Mouse (Mus musculus) brain, embryonic 18.5 days (tissue): ENCODE measurements around the gene Tnfrsf1b.
A peak's percentile ranks its signal among the peaks of the same experiment; 100 is the strongest.

Source experiments
- DNase-seq: peaks from one replicate; pipeline ENCODE4 v3.0.0-alpha.2; 2012; ENCODE audit warnings: low read depth, low spot score

The Tnfrsf1b gene

DNA sequence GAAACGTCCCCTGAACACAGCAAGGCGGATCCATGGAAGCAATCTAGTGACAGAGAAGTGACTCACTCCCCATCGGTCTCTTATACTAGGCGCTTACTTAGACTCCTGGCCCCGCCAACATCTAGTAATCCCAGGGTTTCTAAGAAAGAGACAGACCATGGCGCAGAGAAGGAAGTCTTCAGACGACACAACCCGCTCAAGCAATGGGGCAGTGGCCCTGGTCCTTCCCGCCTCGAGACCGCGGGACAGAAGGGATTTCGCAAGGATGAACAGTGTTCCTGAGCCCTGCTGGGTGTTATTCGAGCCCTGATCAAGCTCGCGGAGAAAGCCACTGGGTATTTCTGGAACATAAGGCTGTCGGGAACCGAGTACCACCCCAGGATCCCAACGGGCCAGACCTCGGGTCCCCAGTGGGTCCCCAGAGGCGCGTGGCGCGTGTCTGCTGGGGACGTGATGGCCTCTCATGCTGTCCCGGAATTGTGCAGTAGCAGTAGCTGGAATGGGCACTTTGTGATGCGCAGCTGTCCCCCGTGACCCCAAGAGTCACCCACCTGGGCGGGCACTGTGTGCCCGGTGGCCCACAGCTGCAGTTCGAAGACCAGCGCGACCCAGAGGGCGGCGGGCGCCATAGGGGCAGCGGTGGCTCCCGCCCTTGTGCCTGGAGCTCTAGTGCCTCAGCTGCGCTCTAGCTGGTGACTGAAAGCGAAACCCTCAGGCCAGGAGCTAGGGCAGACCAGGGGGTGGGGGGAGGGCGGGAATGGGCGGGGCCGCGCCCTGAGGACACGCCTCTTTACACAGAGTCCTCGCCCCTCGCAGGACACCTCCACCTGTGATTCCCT, at the start of gene Tnfrsf1b:
Tnfrsf1b (minus strand) TSS at position 698 of the 839 bp plus-strand sequence.
- no peak for DNase-seq

GRCm38 (mm10) chr4:145295589-145296300, 49.1 kb upstream of the Tnfrsf1b start:
- DNase-seq, result no peak

- DNase-seq, result no peak
Measured at GRCm38 (mm10) chr4:145294588-145294987, 47.9 kb upstream of the Tnfrsf1b start.

- peak; percentile 45 for DNase-seq
Measured at GRCm38 (mm10) chr4:145286369-145287120, 39.9 kb upstream of the Tnfrsf1b start.

DNA sequence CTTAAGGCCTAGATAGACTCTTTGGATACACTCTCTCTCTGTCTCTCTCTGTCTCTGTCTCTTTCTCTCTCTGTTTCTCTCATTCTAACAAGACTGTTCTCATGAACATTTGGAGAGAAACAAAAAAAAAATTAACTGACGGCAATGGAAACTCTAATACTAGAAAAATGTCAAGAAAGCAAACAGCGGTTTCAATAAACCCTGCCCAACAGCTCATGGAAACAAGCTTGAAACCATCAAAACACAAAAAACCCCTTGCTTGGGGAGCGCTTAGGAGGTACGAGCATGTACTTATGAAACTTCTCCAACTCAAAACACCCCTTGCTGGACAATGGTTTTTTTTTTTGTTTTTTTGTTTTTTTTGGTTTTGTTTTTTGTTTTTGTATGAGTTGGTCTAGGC, 38.0 kb upstream of the Tnfrsf1b start:
- DNase-seq, result no peak

DNA sequence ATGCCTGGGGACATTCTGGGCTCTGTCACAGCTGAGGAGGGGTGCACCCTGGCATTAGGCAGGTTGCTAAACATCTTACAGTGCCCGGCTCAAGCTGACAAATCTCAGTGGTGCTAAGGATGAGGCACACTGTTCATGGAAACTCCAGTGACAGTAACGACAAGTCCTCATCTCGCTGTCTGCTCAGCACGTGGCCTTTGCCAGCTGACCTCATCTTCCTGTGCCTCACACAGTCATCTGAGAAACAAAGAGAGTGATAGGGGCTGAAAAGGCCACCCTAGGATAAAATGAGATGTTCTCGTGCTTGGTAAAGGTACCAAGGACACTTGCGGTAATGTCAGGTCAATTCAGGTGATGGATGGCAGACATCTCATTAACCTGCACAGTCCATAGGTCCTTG, 36.8 kb upstream of the Tnfrsf1b start:
- DNase-seq, result no peak

GRCm38 (mm10) chr4:145280966-145281365, 34.3 kb upstream of the Tnfrsf1b start:
- no peak for DNase-seq

- no peak for DNase-seq
Measured at GRCm38 (mm10) chr4:145278724-145279370, 32.2 kb upstream of the Tnfrsf1b start.

- no peak for DNase-seq
Measured at GRCm38 (mm10) chr4:145278231-145278630, 31.6 kb upstream of the Tnfrsf1b start.

- DNase-seq, result no peak
Measured at GRCm38 (mm10) chr4:145276368-145277249, 29.9 kb upstream of the Tnfrsf1b start.

GRCm38 (mm10) chr4:145274887-145275286, 28.2 kb upstream of the Tnfrsf1b start:
- DNase-seq, result no peak

GRCm38 (mm10) chr4:145273923-145274322, 27.3 kb upstream of the Tnfrsf1b start:
- DNase-seq, result no peak

DNA sequence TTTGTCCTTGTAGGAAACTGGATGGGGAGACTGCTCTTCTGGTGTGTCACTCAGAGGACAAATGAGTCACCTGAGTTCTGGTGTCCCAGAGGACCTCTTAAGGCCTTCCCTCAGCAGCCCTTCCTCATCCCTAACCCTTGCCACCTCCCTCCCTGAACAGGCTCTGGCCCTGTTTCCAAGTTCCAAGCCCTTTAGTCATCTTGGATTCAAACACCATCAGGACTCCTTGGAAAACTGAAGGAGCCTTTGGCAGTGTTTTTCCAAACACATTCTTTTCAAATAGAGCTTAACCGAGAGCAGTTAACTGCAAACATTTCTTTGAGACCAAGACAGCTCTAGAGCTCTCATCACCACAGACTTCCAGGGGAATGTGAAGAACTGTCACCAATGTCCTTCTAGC, 26.1 kb upstream of the Tnfrsf1b start:
- DNase-seq, result no peak

DNA sequence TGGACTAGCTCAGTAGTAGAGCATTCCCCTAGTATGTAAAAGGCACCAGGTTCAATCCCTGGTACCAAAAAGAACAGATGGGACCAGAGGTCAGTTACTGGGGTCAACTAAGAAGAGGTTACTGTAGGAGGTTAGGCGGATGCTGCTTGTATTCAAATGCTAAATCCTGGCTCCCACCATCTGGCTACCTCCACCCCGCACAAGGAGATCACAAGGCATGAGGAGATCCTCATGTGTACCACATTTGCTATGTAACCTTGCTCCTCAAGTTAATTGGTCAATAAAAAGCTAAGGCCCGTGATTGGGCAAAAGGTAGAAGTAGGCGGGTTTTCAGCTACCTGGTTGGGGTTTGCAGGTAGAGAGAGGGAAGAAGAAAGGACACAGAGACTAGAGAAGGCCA, 25.0 kb upstream of the Tnfrsf1b start:
- DNase-seq, result no peak

DNA sequence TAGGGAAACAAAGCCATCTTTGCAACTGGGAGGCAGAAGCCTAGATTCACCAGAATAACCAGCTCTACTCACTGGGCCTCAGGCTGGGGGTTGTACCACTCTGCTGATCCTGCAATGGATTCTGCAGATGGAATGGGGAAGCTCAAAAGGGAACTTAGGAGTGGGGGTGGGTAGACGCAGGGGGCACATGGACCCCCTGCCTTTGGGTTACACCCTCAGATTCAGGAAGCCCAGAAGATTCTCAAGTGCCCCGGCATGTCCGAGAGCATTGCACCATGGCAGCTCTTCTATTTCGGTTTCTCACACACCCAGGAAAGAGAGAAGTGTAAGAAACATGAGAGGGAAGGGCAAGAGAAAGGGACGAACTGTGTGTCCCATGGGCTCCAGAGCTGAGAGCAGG, 23.5 kb upstream of the Tnfrsf1b start:
- no peak for DNase-seq

DNA sequence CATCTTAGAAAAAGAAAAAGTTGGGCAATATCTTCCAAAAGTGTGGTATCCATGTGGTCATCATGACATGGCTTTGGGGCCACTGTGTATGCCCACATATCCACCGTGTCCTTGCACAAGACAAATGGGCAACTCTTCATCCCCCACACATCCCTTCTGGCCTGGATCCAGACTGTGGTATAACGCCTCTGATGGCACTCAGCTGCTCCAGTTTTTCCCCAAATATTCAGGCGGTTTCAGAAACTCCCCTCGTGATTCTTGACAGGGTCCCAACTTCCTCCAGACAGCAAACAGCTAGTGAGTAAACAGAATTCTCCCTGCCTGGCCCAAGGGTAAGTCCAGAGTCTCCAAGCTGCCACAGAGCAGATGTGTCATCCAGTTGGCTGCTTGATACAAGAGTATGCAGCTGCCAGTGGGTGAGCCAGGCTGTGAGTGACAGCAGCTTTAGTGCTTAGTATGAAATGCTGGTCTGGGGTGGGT, 21.0 kb upstream of the Tnfrsf1b start:
- DNase-seq, result no peak

GRCm38 (mm10) chr4:145266505-145266904, 19.8 kb upstream of the Tnfrsf1b start:
- DNase-seq, result no peak

- no peak for DNase-seq
Measured at GRCm38 (mm10) chr4:145264761-145265160, 18.1 kb upstream of the Tnfrsf1b start.

- DNase-seq, result no peak
Measured at GRCm38 (mm10) chr4:145263583-145263982, 16.9 kb upstream of the Tnfrsf1b start.

DNA sequence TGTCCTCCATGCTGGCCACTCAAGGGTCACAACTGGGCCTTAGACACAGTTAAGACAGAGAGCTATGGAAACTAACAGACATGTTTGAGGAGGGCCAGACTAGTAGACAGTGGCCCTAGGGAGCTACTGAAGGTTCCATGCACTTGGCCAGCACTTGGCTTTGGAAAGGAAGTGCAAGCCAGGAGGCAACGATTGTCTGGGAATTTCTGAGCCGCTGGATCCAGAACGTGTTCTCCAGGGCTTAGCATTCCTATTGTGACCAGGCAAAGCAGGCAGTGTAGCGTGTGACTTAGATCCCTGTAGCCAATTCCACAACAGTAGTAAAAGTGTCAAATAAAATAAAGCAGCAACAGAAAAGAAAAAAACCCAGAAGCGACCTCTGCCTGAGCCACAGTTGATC, 14.1 kb upstream of the Tnfrsf1b start:
- no peak for DNase-seq
